ENCODE assay signal across 8 mouse cellular contexts in genomic region chr9:56891517-56892011, GRCm38 (mm10). TPM values are rescaled to one million over a fixed set of nuclear protein-coding genes. Genes with fewer than 3 reads are reported as not detected.
DNase-seq lines count a peak whose midpoint lies in the region; ATAC-seq and TF ChIP-seq lines count a peak whose summit lies in the region.

No protein-coding gene starts in this region.

- no peak for TF ChIP-seq EP300 in lung, postnatal 0 days (IDR thresholded peaks at IDR 0.05)

- H3K27me3 ChIP-seq in hindbrain, embryonic 12.5 days = peaks cover 12% of the 10 kb centered on the region
- H3K27me3 ChIP-seq in lung, postnatal 0 days (replicated peaks; ENCODE audit: insufficient read depth, low read length) = no peaks in the 10 kb centered on the region

- peak overlapping the region; percentile 24; the same call in 1 of the 2 replicates for H3K9ac ChIP-seq in hindbrain, embryonic 12.5 days
- H3K9ac ChIP-seq in lung, postnatal 0 days (replicated peaks; ENCODE audit: low read depth) = no peak overlapping the region

- peak; percentile 64 for ATAC-seq in hindbrain, embryonic 12.5 days (ENCODE audit: low FRiP score)
- ATAC-seq in lung, postnatal 0 days = peak; percentile 57
- ATAC-seq in inflammation-experienced regulatory T-cells, adult 6 months = no peak

- H3K4me2 ChIP-seq in hindbrain, embryonic 12.5 days (replicated peaks) = peak overlapping the region; percentile 38
- no peak overlapping the region; the same call in 1 of the 2 replicates for H3K4me2 ChIP-seq in lung, postnatal 0 days (replicated peaks; ENCODE audit: low read depth, low read length)

- peak; percentile 79 for DNase-seq in MEL-GATA-1-ER (ENCODE audit: extremely low read depth, low read depth)
- peak; percentile 48 for DNase-seq in cerebellum, adult 11-12 months
- DNase-seq in forelimb bud, embryonic 11.5 days (ENCODE audit: low read depth, low spot score) = peak; percentile 89
- DNase-seq in layer of hippocampus, postnatal 10 days (ENCODE audit: low spot score in 2 of 2) = peak; percentile 69 to 79
- peak; percentile 93 for DNase-seq in lung, postnatal 0 days (ENCODE audit: low spot score)
- DNase-seq in retina, embryonic 14.5 days (ENCODE audit: low spot score) = peak; percentile 95

- H3K9me3 ChIP-seq in hindbrain, embryonic 12.5 days (replicated peaks) = no peaks in the 10 kb centered on the region
- no peaks in the 10 kb centered on the region for H3K9me3 ChIP-seq in lung, postnatal 0 days (ENCODE audit: low read length)

- WGBS in hindbrain, embryonic 12.5 days = 31% methylated on average over 12 of the region's 12 CpGs
- 28% methylated on average over 12 of the region's 12 CpGs for WGBS in lung, postnatal 0 days

- H3K4me1 ChIP-seq in hindbrain, embryonic 12.5 days = peaks cover 19% of the 10 kb centered on the region
- no peaks in the 10 kb centered on the region for H3K4me1 ChIP-seq in lung, postnatal 0 days (ENCODE audit: insufficient read depth, low read depth, low read length)

- H3K36me3 ChIP-seq in hindbrain, embryonic 12.5 days = no peaks in the 10 kb centered on the region
- no peaks in the 10 kb centered on the region for H3K36me3 ChIP-seq in lung, postnatal 0 days (ENCODE audit: insufficient read depth, low read length)

- H3K4me3 ChIP-seq in hindbrain, embryonic 12.5 days = no peak overlapping the region
- no peak overlapping the region for H3K4me3 ChIP-seq in lung, postnatal 0 days (ENCODE audit: low read depth, low read length)

- no peak overlapping the region for H3K27ac ChIP-seq in hindbrain, embryonic 12.5 days
- no peak overlapping the region for H3K27ac ChIP-seq in lung, postnatal 0 days (ENCODE audit: low read length)

- peak; percentile 96 for TF ChIP-seq CTCF in lung, postnatal 0 days (IDR thresholded peaks at IDR 0.05)

RNA-seq across cellular contexts. Expression of gene Cspg4, which starts 26.7 kb away (rescaled TPM):
- 6.8 and 8.9 TPM in 2 replicates for polyA plus RNA-seq in hindbrain, embryonic 12.5 days (2016; fragmentation: Nextera tagmentation; extraction: Ambion mirVana)
- total RNA-seq in layer of hippocampus, postnatal 10 days (2021) = 10 to 100 TPM; 37.0 to 37.5 TPM
- polyA plus RNA-seq in lung, postnatal 0 days (2015; fragmentation: Nextera tagmentation; extraction: Ambion mirVana) = 9.1 and 10.4 TPM in 2 replicates
- polyA plus RNA-seq in inflammation-experienced regulatory T-cells, adult 6 months (2017; shearing (Covaris generic)) = not detected

RNA-seq across cellular contexts. Expression of gene Odf3l1, which starts 27.1 kb away (rescaled TPM):
- 0.29 and 0.54 TPM in 2 replicates for polyA plus RNA-seq in hindbrain, embryonic 12.5 days (2016; fragmentation: Nextera tagmentation; extraction: Ambion mirVana)
- total RNA-seq in layer of hippocampus, postnatal 10 days (2021) = under 1 TPM in 1 of 2 experiments, not detected in 1; 0.34 TPM
- polyA plus RNA-seq in lung, postnatal 0 days (2015; fragmentation: Nextera tagmentation; extraction: Ambion mirVana) = 0.30 TPM in 1 of 2 replicates, not detected in the other
- not detected for polyA plus RNA-seq in inflammation-experienced regulatory T-cells, adult 6 months (2017; shearing (Covaris generic))

RNA-seq across cellular contexts. Expression of gene Snx33, which starts 36.6 kb away (rescaled TPM):
- polyA plus RNA-seq in hindbrain, embryonic 12.5 days (2016; fragmentation: Nextera tagmentation; extraction: Ambion mirVana) = 7.2 and 7.3 TPM in 2 replicates
- total RNA-seq in layer of hippocampus, postnatal 10 days (2021) = 1 to 10 TPM; 4.8 to 5.3 TPM
- polyA plus RNA-seq in lung, postnatal 0 days (2015; fragmentation: Nextera tagmentation; extraction: Ambion mirVana) = 8.7 and 8.9 TPM in 2 replicates
- 1 to 10 TPM; 4.2 to 7.6 (median 5.8) TPM for polyA plus RNA-seq in inflammation-experienced regulatory T-cells, adult 6 months (2017; shearing (Covaris generic))

RNA-seq across cellular contexts. Expression of gene Imp3, which starts 45.7 kb away (rescaled TPM):
- polyA plus RNA-seq in hindbrain, embryonic 12.5 days (2016; fragmentation: Nextera tagmentation; extraction: Ambion mirVana) = 60.9 and 62.7 TPM in 2 replicates
- total RNA-seq in layer of hippocampus, postnatal 10 days (2021) = 10 to 100 TPM; 50.6 to 51.6 TPM
- 84.7 and 87.7 TPM in 2 replicates for polyA plus RNA-seq in lung, postnatal 0 days (2015; fragmentation: Nextera tagmentation; extraction: Ambion mirVana)
- polyA plus RNA-seq in inflammation-experienced regulatory T-cells, adult 6 months (2017; shearing (Covaris generic)) = 10 to 100 TPM; 46.7 to 50.9 (median 48.0) TPM

RNA-seq across cellular contexts. Expression of gene Snupn, which starts 59.1 kb away (rescaled TPM):
- polyA plus RNA-seq in hindbrain, embryonic 12.5 days (2016; fragmentation: Nextera tagmentation; extraction: Ambion mirVana) = 24.7 and 25.3 TPM in 2 replicates
- total RNA-seq in layer of hippocampus, postnatal 10 days (2021) = 10 to 100 TPM; 18.6 to 18.7 TPM
- 12.2 and 12.7 TPM in 2 replicates for polyA plus RNA-seq in lung, postnatal 0 days (2015; fragmentation: Nextera tagmentation; extraction: Ambion mirVana)
- 10 to 100 TPM; 13.7 to 26.7 (median 16.5) TPM for polyA plus RNA-seq in inflammation-experienced regulatory T-cells, adult 6 months (2017; shearing (Covaris generic))
